Mouse (Mus musculus): Measurements from ENCODE around the gene Lrrc10b. TPM values are rescaled to one million over a fixed set of nuclear protein-coding genes. Genes with fewer than 3 reads are reported as not detected.

Lrrc10b gene
- polyA plus RNA-seq, 1 experiment from 2014 or later, result 0.45 TPM

DNA sequence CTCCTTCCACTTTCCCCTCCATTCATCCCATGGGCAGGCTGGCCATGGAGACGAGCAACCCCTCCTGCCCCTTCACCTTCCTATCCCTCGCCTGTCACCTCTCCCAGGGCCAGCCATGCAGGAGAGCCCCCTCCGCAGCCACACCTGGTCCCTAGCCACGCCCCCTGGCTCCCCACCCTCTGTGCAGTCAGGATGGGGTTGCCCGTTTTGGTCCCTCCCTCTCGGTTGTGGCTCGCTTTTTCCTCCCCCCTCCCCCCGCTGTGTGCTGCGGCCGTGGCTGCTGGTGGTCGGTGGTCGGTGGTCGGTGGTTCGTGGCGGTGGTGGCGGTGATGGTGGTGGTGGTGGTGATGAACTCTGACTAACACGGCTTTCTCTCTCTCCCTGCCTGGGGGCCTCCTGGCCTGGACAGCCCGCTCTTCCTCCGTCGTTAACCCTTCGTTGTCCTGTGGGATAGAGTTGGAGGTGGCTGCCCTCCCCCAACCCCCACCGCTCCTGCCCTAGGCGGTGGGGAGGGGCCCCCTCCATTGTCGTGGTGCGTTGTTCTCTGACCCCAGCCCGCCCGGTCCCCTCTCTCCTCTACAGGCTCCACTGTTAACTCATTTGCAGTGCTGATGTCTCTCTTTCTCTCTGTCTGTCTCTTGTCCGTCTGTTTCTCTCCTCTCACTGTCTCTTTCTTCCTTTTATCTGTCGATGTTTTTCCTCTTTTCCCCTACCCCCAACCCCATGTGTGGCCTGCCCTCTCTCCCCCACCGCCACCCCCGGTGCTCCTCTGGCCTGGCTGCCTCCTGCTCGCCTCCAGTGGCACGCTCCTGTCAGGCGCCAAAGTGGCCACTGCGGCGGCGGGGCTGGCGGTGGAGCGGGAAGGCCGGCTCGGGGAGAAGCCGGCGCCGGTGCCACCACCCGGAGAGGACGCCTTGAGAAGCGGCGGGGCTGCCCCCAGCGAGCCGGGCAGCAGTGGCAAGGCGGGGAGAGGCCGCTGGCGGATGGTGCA, 35.0 kb downstream of the Lrrc10b start:
- H3K4me3 ChIP-seq, result peak overlapping the region; percentile 51
- H3K9me3 ChIP-seq, result no peaks in the 10 kb centered on the region
- peak overlapping the region; percentile 79 for H3K27ac ChIP-seq
- peaks cover 63% of the 10 kb centered on the region for H3K4me1 ChIP-seq
- peaks cover 82% of the 10 kb centered on the region for H3K27me3 ChIP-seq (ENCODE audit: poor library complexity, severe bottlenecking)
- H3K36me3 ChIP-seq (replicated peaks), result no peaks in the 10 kb centered on the region
- 2% methylated on average over 53 of the region's 53 CpGs for WGBS
- peak; percentile 47 for DNase-seq (ENCODE audit: extremely low spot score, low spot score)

- Histone ChIP-seq H3K4me3 (no peak overlapping the region), H3K9me3 (no peaks in the 10 kb centered on the region), H3K27ac (no peak overlapping the region), H3K4me1 (peaks cover 59% of the 10 kb centered on the region), H3K36me3 (replicated peaks) (no peaks in the 10 kb centered on the region), H3K27me3 (ENCODE audit: poor library complexity, severe bottlenecking) (peaks cover 57% of the 10 kb centered on the region)
- DNase-seq (ENCODE audit: extremely low spot score, low spot score), result no peak
- 83% methylated on average over 12 of the region's 12 CpGs for WGBS
These were observed 39.8 kb downstream of the Lrrc10b start for GRCm38 (mm10) chr19:10417436-10417835.

DNA sequence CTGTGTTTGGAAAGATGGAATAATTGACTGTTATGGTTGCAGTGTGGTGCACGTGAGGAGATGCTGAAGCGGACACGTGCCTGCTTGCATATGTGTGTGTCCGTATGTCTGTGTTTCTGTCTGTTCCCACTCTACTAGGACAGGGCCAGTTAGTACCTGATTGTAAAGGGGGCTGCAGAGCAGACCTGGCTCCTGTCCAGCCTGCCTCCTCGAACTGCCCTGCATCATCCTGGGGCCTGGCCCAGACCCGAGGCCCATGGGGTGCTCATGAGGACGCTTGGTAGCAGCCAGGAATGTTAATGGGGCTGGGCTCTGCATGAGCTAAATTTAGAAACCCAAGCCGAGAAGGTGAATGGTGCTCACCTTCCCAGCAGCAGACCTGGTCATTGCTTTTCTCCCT, 40.4 kb downstream of the Lrrc10b start:
- 68% methylated on average over 8 of the region's 8 CpGs for WGBS
- H3K27ac ChIP-seq, result no peak overlapping the region
- H3K4me3 ChIP-seq, result no peak overlapping the region
- peaks cover 57% of the 10 kb centered on the region for H3K27me3 ChIP-seq (ENCODE audit: poor library complexity, severe bottlenecking)
- H3K4me1 ChIP-seq, result peaks cover 59% of the 10 kb centered on the region
- no peaks in the 10 kb centered on the region for H3K9me3 ChIP-seq
- no peaks in the 10 kb centered on the region for H3K36me3 ChIP-seq (replicated peaks)
- no peak for DNase-seq (ENCODE audit: extremely low spot score, low spot score)

- Histone ChIP-seq H3K36me3 (replicated peaks) (no peaks in the 10 kb centered on the region), H3K4me3 (no peak overlapping the region), H3K4me1 (peaks cover 56% of the 10 kb centered on the region), H3K27ac (no peak overlapping the region), H3K9me3 (no peaks in the 10 kb centered on the region), H3K27me3 (ENCODE audit: poor library complexity, severe bottlenecking) (peaks cover 57% of the 10 kb centered on the region)
- no peak for DNase-seq (ENCODE audit: extremely low spot score, low spot score)
- 89% methylated on average over 5 of the region's 5 CpGs for WGBS
These were observed 41.8 kb downstream of the Lrrc10b start for GRCm38 (mm10) chr19:10415508-10415907.

GRCm38 (mm10) chr19:10413701-10414242, 43.5 kb downstream of the Lrrc10b start:
- H3K27ac ChIP-seq, result peak overlapping the region; percentile 87
- H3K4me3 ChIP-seq, result peak overlapping the region; percentile 49
- no peaks in the 10 kb centered on the region for H3K36me3 ChIP-seq (replicated peaks)
- H3K4me1 ChIP-seq, result peaks cover 48% of the 10 kb centered on the region
- H3K9me3 ChIP-seq, result no peaks in the 10 kb centered on the region
- peaks cover 46% of the 10 kb centered on the region for H3K27me3 ChIP-seq (ENCODE audit: poor library complexity, severe bottlenecking)
- DNase-seq (ENCODE audit: extremely low spot score, low spot score), result peak; percentile 88
- under 1% methylated on average over 19 of the region's 19 CpGs for WGBS

Other genes with a start within 250 kb of the Lrrc10b start
- gene Myrf, start 216.7 kb downstream of the Lrrc10b start, polyA plus RNA-seq (2016; fragmentation: Nextera tagmentation; extraction: Ambion mirVana), result 2.1 and 2.9 TPM in 2 replicates
- gene Dagla, start 152.6 kb downstream of the Lrrc10b start, polyA plus RNA-seq (2016; fragmentation: Nextera tagmentation; extraction: Ambion mirVana), result 1.7 and 1.9 TPM in 2 replicates
- 0.77 and 2.6 TPM in 2 replicates for gene Syt7, start 68.4 kb downstream of the Lrrc10b start, polyA plus RNA-seq (2016; fragmentation: Nextera tagmentation; extraction: Ambion mirVana)
- gene Ppp1r32, start 25.5 kb upstream of the Lrrc10b start, polyA plus RNA-seq (2016; fragmentation: Nextera tagmentation; extraction: Ambion mirVana), result 0.16 and 0.24 TPM in 2 replicates
- 57.3 and 57.6 TPM in 2 replicates for gene Cpsf7, start 67.8 kb upstream of the Lrrc10b start, polyA plus RNA-seq (2016; fragmentation: Nextera tagmentation; extraction: Ambion mirVana)
- 64.4 and 65.8 TPM in 2 replicates for gene Sdhaf2, start 68.7 kb upstream of the Lrrc10b start, polyA plus RNA-seq (2016; fragmentation: Nextera tagmentation; extraction: Ambion mirVana)
- gene Tmem216, start 98.8 kb upstream of the Lrrc10b start, polyA plus RNA-seq (2016; fragmentation: Nextera tagmentation; extraction: Ambion mirVana), result 67.1 TPM in 2 replicates
- gene Cyb561a3, start 119.7 kb upstream of the Lrrc10b start, polyA plus RNA-seq (2016; fragmentation: Nextera tagmentation; extraction: Ambion mirVana), result 15.3 and 16.7 TPM in 2 replicates
- gene Tmem138, start 119.9 kb upstream of the Lrrc10b start, polyA plus RNA-seq (2016; fragmentation: Nextera tagmentation; extraction: Ambion mirVana), result 62.4 and 66.2 TPM in 2 replicates
- gene Ddb1, start 147.9 kb upstream of the Lrrc10b start, polyA plus RNA-seq (2016; fragmentation: Nextera tagmentation; extraction: Ambion mirVana), result 465 and 471 TPM in 2 replicates
- gene Tkfc, start 148.2 kb upstream of the Lrrc10b start, polyA plus RNA-seq (2016; fragmentation: Nextera tagmentation; extraction: Ambion mirVana), result 21.1 and 24.5 TPM in 2 replicates
- gene Vwce, start 176.7 kb upstream of the Lrrc10b start, polyA plus RNA-seq (2016; fragmentation: Nextera tagmentation; extraction: Ambion mirVana), result 0.38 and 0.85 TPM in 2 replicates
- gene Pga5, start 220.6 kb upstream of the Lrrc10b start, polyA plus RNA-seq (2016; fragmentation: Nextera tagmentation; extraction: Ambion mirVana), result not detected in 2 replicates
- 33.5 and 36.1 TPM in 2 replicates for gene Vps37c, start 231.3 kb upstream of the Lrrc10b start, polyA plus RNA-seq (2016; fragmentation: Nextera tagmentation; extraction: Ambion mirVana)

All from forebrain, embryonic 10.5 days (tissue).